Mouse (Mus musculus): Measurements from ENCODE around the gene Cand2.

DNA sequence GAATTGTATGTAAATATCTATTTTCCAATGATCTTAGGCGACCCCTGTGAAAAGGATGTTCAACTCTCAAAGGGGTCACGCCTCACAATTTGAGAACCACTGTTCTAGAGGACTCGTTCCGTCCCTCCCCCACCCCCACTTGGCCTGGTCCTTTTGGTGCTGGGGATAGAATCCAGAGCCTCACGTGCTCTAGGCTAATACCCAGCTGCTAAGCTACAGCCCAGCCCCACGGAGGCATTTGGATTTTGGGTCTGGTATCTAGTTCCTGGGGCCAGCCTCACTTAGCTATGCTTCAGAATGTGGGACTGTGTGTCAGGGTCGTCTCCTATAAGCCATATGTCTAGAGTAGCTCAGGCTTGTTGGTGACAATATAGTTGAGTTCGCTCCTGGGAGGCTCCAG lies 37.3 kb downstream of the Cand2 start:
- TF ChIP-seq POLR2A (IDR thresholded peaks at IDR 0.05; ENCODE audit: low read depth, low read length) = no peak
- TF ChIP-seq CTCF (IDR thresholded peaks at IDR 0.05; ENCODE audit: extremely low read depth, insufficient read depth, insufficient read length, insufficient replicate concordance) = no peak
